Mouse (Mus musculus): Measurements from ENCODE around the gene Plxnd1. TPM values are rescaled to one million over a fixed set of nuclear protein-coding genes. Genes with fewer than 3 reads are reported as not detected.

The Plxnd1 gene
- polyA plus RNA-seq, 1 experiment from 2014 or later, result 23.8 TPM

- Histone ChIP-seq H3K36me3 (ENCODE audit: control insufficient read depth, insufficient read depth, low read length) (no peaks in the 10 kb centered on the region), H3K4me3 (ENCODE audit: low read depth, low read length) (no peak overlapping the region), H3K27me3 (ENCODE audit: control insufficient read depth, insufficient read depth, low read length) (no peaks in the 10 kb centered on the region), H3K4me2 (ENCODE audit: low read depth) (no peak overlapping the region), H3K9ac (ENCODE audit: low read length) (no peak overlapping the region; the same call in 1 of the 2 replicates), H3K27ac (ENCODE audit: low read depth, low read length) (no peak overlapping the region), H3K4me1 (ENCODE audit: control insufficient read depth, insufficient read depth, low read length) (no peaks in the 10 kb centered on the region), H3K9me3 (ENCODE audit: control insufficient read depth, low read length) (no peaks in the 10 kb centered on the region)
- no peak for DNase-seq (ENCODE audit: low spot score)
- WGBS, result 49% methylated on average over 7 of the region's 7 CpGs
- ATAC-seq (ENCODE audit: insufficient read depth, low FRiP score, low TSS enrichment), result no peak
Observed at GRCm38 (mm10) chr6:116004069-116004468, 9.3 kb upstream of the Plxnd1 start.

GRCm38 (mm10) chr6:116003516-116003915 is 8.7 kb upstream of the Plxnd1 start:
- no peaks in the 10 kb centered on the region for H3K27me3 ChIP-seq (ENCODE audit: control insufficient read depth, insufficient read depth, low read length)
- no peaks in the 10 kb centered on the region for H3K9me3 ChIP-seq (ENCODE audit: control insufficient read depth, low read length)
- no peak overlapping the region for H3K9ac ChIP-seq (ENCODE audit: low read length)
- H3K4me2 ChIP-seq (ENCODE audit: low read depth), result no peak overlapping the region
- 0 out of 2 replicates have a peak overlapping the region, but pooled peaks have one; percentile 17 for H3K27ac ChIP-seq (ENCODE audit: low read depth, low read length)
- no peak overlapping the region for H3K4me3 ChIP-seq (ENCODE audit: low read depth, low read length)
- H3K36me3 ChIP-seq (ENCODE audit: control insufficient read depth, insufficient read depth, low read length), result no peaks in the 10 kb centered on the region
- WGBS, result 76% methylated on average over 5 of the region's 5 CpGs
- ATAC-seq (ENCODE audit: insufficient read depth, low FRiP score, low TSS enrichment) (no peak), DNase-seq (ENCODE audit: low spot score) (no peak)
- peaks cover 3% of the 10 kb centered on the region; the same call in 1 of the 2 replicates for H3K4me1 ChIP-seq (ENCODE audit: control insufficient read depth, insufficient read depth, low read length)

GRCm38 (mm10) chr6:116002311-116003104 is 7.7 kb upstream of the Plxnd1 start:
- Histone ChIP-seq H3K4me1 (ENCODE audit: control insufficient read depth, insufficient read depth, low read length) (peaks cover 4% of the 10 kb centered on the region; the same call in 1 of the 2 replicates), H3K9ac (ENCODE audit: low read length) (no peak overlapping the region), H3K27me3 (ENCODE audit: control insufficient read depth, insufficient read depth, low read length) (no peaks in the 10 kb centered on the region), H3K27ac (ENCODE audit: low read depth, low read length) (no peak overlapping the region), H3K4me2 (ENCODE audit: low read depth) (no peak overlapping the region), H3K4me3 (ENCODE audit: low read depth, low read length) (no peak overlapping the region), H3K9me3 (ENCODE audit: control insufficient read depth, low read length) (no peaks in the 10 kb centered on the region), H3K36me3 (ENCODE audit: control insufficient read depth, insufficient read depth, low read length) (no peaks in the 10 kb centered on the region)
- DNase-seq (ENCODE audit: low spot score), result no peak
- WGBS, result 68% methylated on average over 12 of the region's 12 CpGs
- ATAC-seq (ENCODE audit: insufficient read depth, low FRiP score, low TSS enrichment), result no peak

DNA sequence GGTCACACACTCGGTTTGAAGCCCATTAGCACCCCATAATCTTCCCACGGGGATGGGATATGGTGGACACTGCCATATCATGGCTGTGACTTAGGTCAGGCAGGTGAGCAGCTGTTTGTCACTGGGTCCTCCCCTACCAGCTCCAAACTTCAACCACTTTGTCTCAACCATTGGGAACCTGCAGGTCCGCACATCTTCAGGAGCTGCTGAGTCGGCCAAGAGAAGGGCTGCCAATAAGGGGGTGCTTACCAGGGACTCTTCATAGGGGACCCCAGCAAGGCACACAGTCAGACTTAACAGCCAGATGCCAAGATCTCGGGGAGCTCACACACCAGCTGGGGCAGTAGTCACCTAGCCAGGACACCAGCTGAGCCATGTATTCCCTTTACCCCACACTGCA is 6.0 kb upstream of the Plxnd1 start:
- Histone ChIP-seq H3K4me3 (ENCODE audit: low read depth, low read length) (no peak overlapping the region), H3K27ac (ENCODE audit: low read depth, low read length) (no peak overlapping the region), H3K4me2 (ENCODE audit: low read depth) (no peak overlapping the region), H3K27me3 (ENCODE audit: control insufficient read depth, insufficient read depth, low read length) (no peaks in the 10 kb centered on the region), H3K36me3 (ENCODE audit: control insufficient read depth, insufficient read depth, low read length) (no peaks in the 10 kb centered on the region), H3K4me1 (ENCODE audit: control insufficient read depth, insufficient read depth, low read length) (peaks cover 6% of the 10 kb centered on the region; the same call in 1 of the 2 replicates), H3K9ac (ENCODE audit: low read length) (no peak overlapping the region), H3K9me3 (ENCODE audit: control insufficient read depth, low read length) (no peaks in the 10 kb centered on the region)
- ATAC-seq (ENCODE audit: insufficient read depth, low FRiP score, low TSS enrichment) (no peak), DNase-seq (ENCODE audit: low spot score) (no peak)
- 85% methylated on average over 5 of the region's 5 CpGs for WGBS

DNA sequence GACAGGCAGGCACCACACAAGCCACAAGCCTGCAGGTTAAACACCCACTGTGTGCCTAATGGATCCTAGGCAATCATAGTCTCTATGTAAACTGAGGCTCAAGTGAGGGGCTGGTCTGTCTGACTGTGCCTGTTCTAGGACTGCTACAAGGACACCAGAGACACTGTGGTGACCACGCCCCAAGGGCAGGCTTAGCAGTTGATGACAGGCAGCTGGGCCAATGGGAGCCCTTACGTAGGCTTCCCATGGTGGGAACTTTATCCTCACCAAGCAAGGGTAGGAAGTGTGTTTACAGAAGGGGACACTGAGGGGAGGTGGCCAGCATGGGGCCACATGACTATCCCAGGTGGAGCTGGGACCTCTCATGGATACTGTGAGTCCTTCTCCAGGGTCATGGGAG is 4.4 kb upstream of the Plxnd1 start:
- WGBS, result 68% methylated on average over 2 of the region's 2 CpGs
- peaks cover 7% of the 10 kb centered on the region; the same call in 1 of the 2 replicates for H3K4me1 ChIP-seq (ENCODE audit: control insufficient read depth, insufficient read depth, low read length)
- H3K4me2 ChIP-seq (ENCODE audit: low read depth), result no peak overlapping the region
- H3K9me3 ChIP-seq (ENCODE audit: control insufficient read depth, low read length), result no peaks in the 10 kb centered on the region
- H3K9ac ChIP-seq (ENCODE audit: low read length), result no peak overlapping the region
- DNase-seq (ENCODE audit: low spot score) (no peak), ATAC-seq (ENCODE audit: insufficient read depth, low FRiP score, low TSS enrichment) (no peak)
- no peak overlapping the region for H3K4me3 ChIP-seq (ENCODE audit: low read depth, low read length)
- no peak overlapping the region for H3K27ac ChIP-seq (ENCODE audit: low read depth, low read length)
- peaks cover 4% of the 10 kb centered on the region for H3K27me3 ChIP-seq (ENCODE audit: control insufficient read depth, insufficient read depth, low read length)
- H3K36me3 ChIP-seq (ENCODE audit: control insufficient read depth, insufficient read depth, low read length), result no peaks in the 10 kb centered on the region

DNA sequence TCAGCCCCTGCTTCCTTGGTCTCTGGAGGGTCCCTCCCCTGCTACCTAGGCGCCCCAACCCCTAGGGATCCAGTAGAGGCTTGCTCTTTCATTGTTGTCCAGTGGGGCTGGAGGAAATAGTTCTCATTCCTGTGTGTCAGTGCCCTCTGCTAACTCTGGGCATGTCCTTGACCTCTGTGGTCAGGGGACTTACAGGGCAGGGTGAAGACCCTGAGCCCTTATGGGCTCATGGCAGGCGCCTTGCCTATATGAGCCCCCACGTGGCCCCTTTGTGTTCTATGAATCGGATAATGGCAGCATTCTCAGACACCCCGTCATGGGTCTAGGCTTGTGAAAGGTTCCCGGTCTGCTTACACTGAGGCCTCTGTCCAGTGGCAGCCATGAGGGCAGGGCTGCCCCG is 4.0 kb upstream of the Plxnd1 start:
- Histone ChIP-seq H3K4me2 (ENCODE audit: low read depth) (no peak overlapping the region), H3K27ac (ENCODE audit: low read depth, low read length) (no peak overlapping the region), H3K4me1 (ENCODE audit: control insufficient read depth, insufficient read depth, low read length) (peaks cover 11% of the 10 kb centered on the region), H3K9me3 (ENCODE audit: control insufficient read depth, low read length) (no peaks in the 10 kb centered on the region), H3K27me3 (ENCODE audit: control insufficient read depth, insufficient read depth, low read length) (peaks cover 9% of the 10 kb centered on the region), H3K4me3 (ENCODE audit: low read depth, low read length) (no peak overlapping the region), H3K9ac (ENCODE audit: low read length) (no peak overlapping the region), H3K36me3 (ENCODE audit: control insufficient read depth, insufficient read depth, low read length) (no peaks in the 10 kb centered on the region)
- DNase-seq (ENCODE audit: low spot score) (no peak), ATAC-seq (ENCODE audit: insufficient read depth, low FRiP score, low TSS enrichment) (no peak)
- WGBS, result 71% methylated on average over 7 of the region's 7 CpGs

- Histone ChIP-seq H3K36me3 (ENCODE audit: control insufficient read depth, insufficient read depth, low read length) (no peaks in the 10 kb centered on the region), H3K27ac (ENCODE audit: low read depth, low read length) (no peak overlapping the region), H3K9me3 (ENCODE audit: control insufficient read depth, low read length) (no peaks in the 10 kb centered on the region), H3K4me2 (ENCODE audit: low read depth) (no peak overlapping the region), H3K4me3 (ENCODE audit: low read depth, low read length) (no peak overlapping the region), H3K9ac (ENCODE audit: low read length) (no peak overlapping the region), H3K27me3 (ENCODE audit: control insufficient read depth, insufficient read depth, low read length) (peaks cover 18% of the 10 kb centered on the region), H3K4me1 (ENCODE audit: control insufficient read depth, insufficient read depth, low read length) (peaks cover 16% of the 10 kb centered on the region)
- WGBS, result 33% methylated on average over 3 of the region's 3 CpGs
- DNase-seq (ENCODE audit: low spot score) (no peak), ATAC-seq (ENCODE audit: insufficient read depth, low FRiP score, low TSS enrichment) (no peak)
Observed at GRCm38 (mm10) chr6:115997726-115998311, 3.0 kb upstream of the Plxnd1 start.

DNA sequence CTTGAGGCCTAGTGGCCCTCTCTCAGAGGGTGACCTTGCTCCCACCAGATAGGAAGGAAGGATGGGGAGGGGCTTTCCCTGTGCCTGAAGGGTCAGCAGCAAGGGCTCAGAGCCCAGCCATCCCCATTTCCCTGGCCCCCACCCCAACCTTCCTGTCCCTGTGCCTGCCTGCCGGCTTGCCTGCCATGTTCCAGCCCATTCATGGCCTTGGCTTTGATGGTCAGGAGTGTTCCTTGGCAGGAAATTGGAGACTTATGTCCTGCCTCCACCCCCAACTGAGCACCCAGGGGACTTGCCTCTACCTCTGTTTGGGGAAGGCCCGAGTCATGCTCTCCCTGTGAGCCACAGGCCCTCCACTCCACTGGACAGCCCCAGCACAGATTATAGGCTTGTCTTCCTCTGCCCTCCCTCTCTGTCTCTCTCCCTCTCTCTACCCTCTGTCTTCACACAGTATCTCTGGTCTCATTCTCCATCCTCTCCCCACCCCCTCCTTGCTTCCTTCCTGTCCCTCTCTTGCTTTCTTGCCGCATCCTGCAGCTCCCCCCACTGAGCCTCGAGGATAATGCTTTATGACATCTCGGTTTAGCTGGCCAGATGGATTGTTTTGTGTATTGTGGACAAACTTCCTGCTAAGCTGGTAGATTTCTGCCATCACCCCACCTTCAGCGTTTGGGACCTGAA is 1.5 kb upstream of the Plxnd1 start:
- Histone ChIP-seq H3K9me3 (ENCODE audit: control insufficient read depth, low read length) (no peaks in the 10 kb centered on the region), H3K27me3 (ENCODE audit: control insufficient read depth, insufficient read depth, low read length) (peaks cover 24% of the 10 kb centered on the region), H3K9ac (ENCODE audit: low read length) (no peak overlapping the region), H3K4me3 (ENCODE audit: low read depth, low read length) (no peak overlapping the region), H3K36me3 (ENCODE audit: control insufficient read depth, insufficient read depth, low read length) (no peaks in the 10 kb centered on the region), H3K4me2 (ENCODE audit: low read depth) (no peak overlapping the region), H3K4me1 (ENCODE audit: control insufficient read depth, insufficient read depth, low read length) (peaks cover 21% of the 10 kb centered on the region), H3K27ac (ENCODE audit: low read depth, low read length) (no peak overlapping the region; the same call in 1 of the 2 replicates)
- WGBS, result 36% methylated on average over 6 of the region's 6 CpGs
- ATAC-seq (ENCODE audit: insufficient read depth, low FRiP score, low TSS enrichment) (no peak), DNase-seq (ENCODE audit: low spot score) (no peak)

All from neural tube, embryonic 11.5 days (tissue).